Mouse (Mus musculus) large intestine, adult 2 months (tissue): ENCODE measurements around the gene Bcl2l1. TPM values are rescaled to one million over a fixed set of nuclear protein-coding genes. Genes with fewer than 3 reads are reported as not detected.

Experiments used
- DNase-seq: peaks from one replicate; pipeline ENCODE4 v3.0.0-alpha.2; 2012; ENCODE audit warnings: low read depth, low spot score
- WGBS: fragments of 180-500 bp; shearing (Covaris S2); methylation state at CpG from one replicate; pipeline ENCODE4 v1.1.7; 2018; 5-methylcytosine and 5-hydroxymethylcytosine counted together
- polyA plus RNA-seq: library from polyadenylated mRNA; depleted of rRNA; stranded (reverse); fragments of >200 nt; gene quantifications from 2 replicates; pipeline ENCODE4 v1.2.3, GENCODE M21; 2012

The Bcl2l1 gene
- polyA plus RNA-seq, 1 experiment: 43.6 TPM

GRCm38 (mm10) chr2:152825168-152825697, 6.3 kb downstream of the Bcl2l1 start:
- DNase-seq: no peak
- WGBS: 90% methylated on average over 4 of the region's 4 CpGs

- DNase-seq: no peak
- 83% methylated on average over 3 of the region's 3 CpGs for WGBS
Observed at GRCm38 (mm10) chr2:152824438-152825167, 6.9 kb downstream of the Bcl2l1 start.

GRCm38 (mm10) chr2:152823770-152824169, 7.8 kb downstream of the Bcl2l1 start:
- WGBS: 80% methylated on average over 1 of the region's 1 CpGs

GRCm38 (mm10) chr2:152821566-152821965, 10.0 kb downstream of the Bcl2l1 start:
- DNase-seq: no peak

More at GRCm38 (mm10) chr2:152823770-152824169, 7.8 kb downstream of the Bcl2l1 start:
- no peak for DNase-seq

- no peak for DNase-seq
- WGBS: 41% methylated on average over 5 of the region's 5 CpGs
Observed at GRCm38 (mm10) chr2:152821023-152821422, 10.5 kb downstream of the Bcl2l1 start.

GRCm38 (mm10) chr2:152820369-152820768, 11.2 kb downstream of the Bcl2l1 start:
- 39% methylated on average over 2 of the region's 2 CpGs for WGBS
- DNase-seq: no peak

GRCm38 (mm10) chr2:152819926-152820325, 11.6 kb downstream of the Bcl2l1 start:
- DNase-seq: no peak
- 75% methylated on average over 4 of the region's 4 CpGs for whole genome bisulfite sequencing

- 92% methylated on average over 3 of the region's 3 CpGs for WGBS
- DNase-seq: no peak
Observed at GRCm38 (mm10) chr2:152819097-152819624, 12.4 kb downstream of the Bcl2l1 start.

GRCm38 (mm10) chr2:152818679-152819078, 12.8 kb downstream of the Bcl2l1 start:
- 86% methylated on average over 5 of the region's 5 CpGs for WGBS
- DNase-seq: no peak

GRCm38 (mm10) chr2:152817596-152818291, 13.8 kb downstream of the Bcl2l1 start:
- DNase-seq: no peak
- 16% methylated on average over 6 of the region's 6 CpGs for WGBS

- WGBS: 28% methylated on average over 3 of the region's 3 CpGs
- no peak for DNase-seq
Observed at GRCm38 (mm10) chr2:152816657-152817348, 14.7 kb downstream of the Bcl2l1 start.

GRCm38 (mm10) chr2:152815879-152816656, 15.5 kb downstream of the Bcl2l1 start:
- 34% methylated on average over 7 of the region's 7 CpGs for WGBS
- DNase-seq: no peak

- DNase-seq: no peak
- WGBS: 41% methylated on average over 6 of the region's 6 CpGs
Observed at GRCm38 (mm10) chr2:152814213-152814874, 17.2 kb downstream of the Bcl2l1 start.

- 61% methylated on average over 1 of the region's 1 CpGs for WGBS
Observed at GRCm38 (mm10) chr2:152813232-152813631, 18.3 kb downstream of the Bcl2l1 start.

GRCm38 (mm10) chr2:152811336-152812165, 20.0 kb downstream of the Bcl2l1 start:
- DNase-seq: no peak
- WGBS: 45% methylated on average over 3 of the region's 3 CpGs

More at GRCm38 (mm10) chr2:152813232-152813631, 18.3 kb downstream of the Bcl2l1 start:
- no peak for DNase-seq

- 42% methylated on average over 5 of the region's 5 CpGs for WGBS
- DNase-seq: no peak
Observed at GRCm38 (mm10) chr2:152810158-152810941, 21.2 kb downstream of the Bcl2l1 start.

GRCm38 (mm10) chr2:152808178-152808577, 23.4 kb downstream of the Bcl2l1 start:
- DNase-seq: no peak
- 30% methylated on average over 3 of the region's 3 CpGs for WGBS
